Mouse (Mus musculus) CH12.LX (cell line): ENCODE measurements at regions not wholly inside any gene's neighbourhood (a gene's known extent, or its start where the extent isn't known, plus 50 kb on each side); places are given as distances from the start of the nearest gene placed in this dataset.

Experiments used
- CHD1 ChIP-seq: IDR thresholded peaks from 2 replicates; pipeline ENCODE4 v1.6.1; 2012; ENCODE audit warnings: low read depth, low read length, improper control_type of control experiment, inconsistent platforms
- MAX ChIP-seq: IDR thresholded peaks from 2 replicates; pipeline ENCODE4 v1.6.1; 2011; ENCODE audit warnings: low read length, improper control_type of control experiment
- POLR2A ChIP-seq: IDR thresholded peaks from 2 replicates; pipeline ENCODE4 v1.6.1; 2011; ENCODE audit warnings: low read depth, mild to moderate bottlenecking, improper control_type of control experiment, low read length
- UBTF ChIP-seq: IDR thresholded peaks from 2 replicates; pipeline ENCODE4 v1.6.1; 2012; ENCODE audit warnings: low read depth, mild to moderate bottlenecking, inconsistent platforms, low read length, improper control_type of control experiment, moderate library complexity
- USF1 ChIP-seq: IDR thresholded peaks from 2 replicates; pipeline ENCODE4 v1.6.1; 2014; ENCODE audit warnings: low read depth, mild to moderate bottlenecking, inconsistent platforms, low read length, improper control_type of control experiment
- ZKSCAN1 ChIP-seq: IDR thresholded peaks from 2 replicates; pipeline ENCODE4 v1.6.1; 2012; ENCODE audit warnings: low read depth, inconsistent platforms, low read length, improper control_type of control experiment, borderline replicate concordance

GRCm38 (mm10) chr12:118549071-118549470 is 247.8 kb upstream of the Sp4 start:
- no peak for TF ChIP-seq MAX
- TF ChIP-seq USF1 = no peak
- TF ChIP-seq POLR2A = no peak
- TF ChIP-seq CHD1 = no peak
- no peak for TF ChIP-seq ZKSCAN1
- no peak for TF ChIP-seq UBTF
